Mouse (Mus musculus): ENCODE results near the gene Glyr1. TPM values are rescaled to one million over a fixed set of nuclear protein-coding genes. Genes with fewer than 3 reads are reported as not detected.
A peak's percentile ranks its signal among the peaks of the same experiment; 100 is the strongest.

Gene Glyr1
- polyA plus RNA-seq, 1 experiment from 2014 or later: 131 TPM

GRCm38 (mm10) chr16:4979755-4980380, 69.8 kb downstream of the Glyr1 start:
- Histone ChIP-seq H3K9me3 (replicated peaks; ENCODE audit: control insufficient read depth, low read length) (no peaks in the 10 kb centered on the region), H3K4me3 (ENCODE audit: low read depth, low read length) (no peak overlapping the region), H3K36me3 (replicated peaks; ENCODE audit: control insufficient read depth, insufficient read depth, low read depth, low read length) (no peaks in the 10 kb centered on the region), H3K9ac (replicated peaks; ENCODE audit: low read length) (no peak overlapping the region), H3K4me2 (ENCODE audit: low read depth, low read length) (no peak overlapping the region), H3K27me3 (ENCODE audit: control insufficient read depth, insufficient read depth, low read length) (no peaks in the 10 kb centered on the region), H3K27ac (replicated peaks; ENCODE audit: low read depth, low read length) (no peak overlapping the region), H3K4me1 (ENCODE audit: control insufficient read depth, insufficient read depth, low read length) (no peaks in the 10 kb centered on the region)
- WGBS: 74% methylated on average over 4 of the region's 4 CpGs
- peak; percentile 54 for DNase-seq (ENCODE audit: low spot score)
- no peak for ATAC-seq (replicated peaks; ENCODE audit: insufficient number of reproducible peaks, low FRiP score, low TSS enrichment, low read depth)

- no peak for DNase-seq (ENCODE audit: low spot score)
- no peaks in the 10 kb centered on the region for H3K4me1 ChIP-seq (ENCODE audit: control insufficient read depth, insufficient read depth, low read length)
- no peak overlapping the region for H3K4me2 ChIP-seq (ENCODE audit: low read depth, low read length)
- H3K4me3 ChIP-seq (ENCODE audit: low read depth, low read length): no peak overlapping the region
- WGBS: 64% methylated on average over 5 of the region's 5 CpGs
- H3K9me3 ChIP-seq (replicated peaks; ENCODE audit: control insufficient read depth, low read length): no peaks in the 10 kb centered on the region
- no peaks in the 10 kb centered on the region for H3K36me3 ChIP-seq (replicated peaks; ENCODE audit: control insufficient read depth, insufficient read depth, low read depth, low read length)
- no peak overlapping the region for H3K27ac ChIP-seq (replicated peaks; ENCODE audit: low read depth, low read length)
- H3K27me3 ChIP-seq (ENCODE audit: control insufficient read depth, insufficient read depth, low read length): no peaks in the 10 kb centered on the region
- ATAC-seq (replicated peaks; ENCODE audit: insufficient number of reproducible peaks, low FRiP score, low TSS enrichment, low read depth): no peak
- no peak overlapping the region for H3K9ac ChIP-seq (replicated peaks; ENCODE audit: low read length)
These were observed 71.2 kb downstream of the Glyr1 start for GRCm38 (mm10) chr16:4978275-4979051.

GRCm38 (mm10) chr16:4976180-4976579, 73.5 kb downstream of the Glyr1 start:
- WGBS: 72% methylated on average over 2 of the region's 2 CpGs
- no peaks in the 10 kb centered on the region for H3K9me3 ChIP-seq (replicated peaks; ENCODE audit: control insufficient read depth, low read length)
- ATAC-seq (replicated peaks; ENCODE audit: insufficient number of reproducible peaks, low FRiP score, low TSS enrichment, low read depth): no peak

GRCm38 (mm10) chr16:4974521-4974920, 75.1 kb downstream of the Glyr1 start:
- Histone ChIP-seq H3K4me3 (ENCODE audit: low read depth, low read length) (no peak overlapping the region), H3K27me3 (ENCODE audit: control insufficient read depth, insufficient read depth, low read length) (no peaks in the 10 kb centered on the region), H3K9me3 (replicated peaks; ENCODE audit: control insufficient read depth, low read length) (no peaks in the 10 kb centered on the region), H3K4me2 (ENCODE audit: low read depth, low read length) (no peak overlapping the region), H3K4me1 (ENCODE audit: control insufficient read depth, insufficient read depth, low read length) (no peaks in the 10 kb centered on the region), H3K27ac (replicated peaks; ENCODE audit: low read depth, low read length) (no peak overlapping the region), H3K36me3 (replicated peaks; ENCODE audit: control insufficient read depth, insufficient read depth, low read depth, low read length) (no peaks in the 10 kb centered on the region), H3K9ac (replicated peaks; ENCODE audit: low read length) (no peak overlapping the region)
- 84% methylated on average over 5 of the region's 5 CpGs for WGBS
- DNase-seq (ENCODE audit: low spot score) (no peak), ATAC-seq (replicated peaks; ENCODE audit: insufficient number of reproducible peaks, low FRiP score, low TSS enrichment, low read depth) (no peak)

More at GRCm38 (mm10) chr16:4976180-4976579, 73.5 kb downstream of the Glyr1 start:
- Histone ChIP-seq H3K4me2 (ENCODE audit: low read depth, low read length) (no peak overlapping the region), H3K27me3 (ENCODE audit: control insufficient read depth, insufficient read depth, low read length) (no peaks in the 10 kb centered on the region), H3K4me3 (ENCODE audit: low read depth, low read length) (no peak overlapping the region), H3K9ac (replicated peaks; ENCODE audit: low read length) (no peak overlapping the region), H3K4me1 (ENCODE audit: control insufficient read depth, insufficient read depth, low read length) (no peaks in the 10 kb centered on the region), H3K27ac (replicated peaks; ENCODE audit: low read depth, low read length) (no peak overlapping the region), H3K36me3 (replicated peaks; ENCODE audit: control insufficient read depth, insufficient read depth, low read depth, low read length) (no peaks in the 10 kb centered on the region)
- no peak for DNase-seq (ENCODE audit: low spot score)

GRCm38 (mm10) chr16:4971626-4972025, 78.0 kb downstream of the Glyr1 start:
- Histone ChIP-seq H3K4me2 (ENCODE audit: low read depth, low read length) (no peak overlapping the region), H3K9ac (replicated peaks; ENCODE audit: low read length) (no peak overlapping the region), H3K27me3 (ENCODE audit: control insufficient read depth, insufficient read depth, low read length) (no peaks in the 10 kb centered on the region), H3K9me3 (replicated peaks; ENCODE audit: control insufficient read depth, low read length) (no peaks in the 10 kb centered on the region), H3K36me3 (replicated peaks; ENCODE audit: control insufficient read depth, insufficient read depth, low read depth, low read length) (no peaks in the 10 kb centered on the region), H3K4me1 (ENCODE audit: control insufficient read depth, insufficient read depth, low read length) (no peaks in the 10 kb centered on the region), H3K4me3 (ENCODE audit: low read depth, low read length) (no peak overlapping the region), H3K27ac (replicated peaks; ENCODE audit: low read depth, low read length) (no peak overlapping the region)
- 79% methylated on average over 4 of the region's 4 CpGs for WGBS
- ATAC-seq (replicated peaks; ENCODE audit: insufficient number of reproducible peaks, low FRiP score, low TSS enrichment, low read depth) (no peak), DNase-seq (ENCODE audit: low spot score) (no peak)

GRCm38 (mm10) chr16:4969055-4969843, 80.4 kb downstream of the Glyr1 start:
- no peak for ATAC-seq (replicated peaks; ENCODE audit: insufficient number of reproducible peaks, low FRiP score, low TSS enrichment, low read depth)
- Histone ChIP-seq H3K9ac (replicated peaks; ENCODE audit: low read length) (no peak overlapping the region), H3K27me3 (ENCODE audit: control insufficient read depth, insufficient read depth, low read length) (no peaks in the 10 kb centered on the region), H3K4me2 (ENCODE audit: low read depth, low read length) (no peak overlapping the region), H3K36me3 (replicated peaks; ENCODE audit: control insufficient read depth, insufficient read depth, low read depth, low read length) (no peaks in the 10 kb centered on the region), H3K4me3 (ENCODE audit: low read depth, low read length) (no peak overlapping the region), H3K4me1 (ENCODE audit: control insufficient read depth, insufficient read depth, low read length) (no peaks in the 10 kb centered on the region; the same call in 1 of the 2 replicates), H3K27ac (replicated peaks; ENCODE audit: low read depth, low read length) (no peak overlapping the region), H3K9me3 (replicated peaks; ENCODE audit: control insufficient read depth, low read length) (no peaks in the 10 kb centered on the region)
- WGBS: 86% methylated on average over 5 of the region's 5 CpGs
- no peak for DNase-seq (ENCODE audit: low spot score)

- no peaks in the 10 kb centered on the region for H3K27me3 ChIP-seq (ENCODE audit: control insufficient read depth, insufficient read depth, low read length)
- H3K9ac ChIP-seq (replicated peaks; ENCODE audit: low read length): no peak overlapping the region
- DNase-seq (ENCODE audit: low spot score): no peak
- H3K36me3 ChIP-seq (replicated peaks; ENCODE audit: control insufficient read depth, insufficient read depth, low read depth, low read length): no peaks in the 10 kb centered on the region
- no peaks in the 10 kb centered on the region for H3K9me3 ChIP-seq (replicated peaks; ENCODE audit: control insufficient read depth, low read length)
- ATAC-seq (replicated peaks; ENCODE audit: insufficient number of reproducible peaks, low FRiP score, low TSS enrichment, low read depth): no peak
- H3K27ac ChIP-seq (replicated peaks; ENCODE audit: low read depth, low read length): no peak overlapping the region
- H3K4me1 ChIP-seq (ENCODE audit: control insufficient read depth, insufficient read depth, low read length): no peaks in the 10 kb centered on the region; the same call in 1 of the 2 replicates
- H3K4me2 ChIP-seq (ENCODE audit: low read depth, low read length): no peak overlapping the region
- WGBS: 81% methylated on average over 3 of the region's 3 CpGs
- no peak overlapping the region for H3K4me3 ChIP-seq (ENCODE audit: low read depth, low read length)
These were observed 81.2 kb downstream of the Glyr1 start for GRCm38 (mm10) chr16:4968426-4968825.
